Mouse (Mus musculus): Measurements from ENCODE around the gene Mettl7a1. TPM values are rescaled to one million over a fixed set of nuclear protein-coding genes. Genes with fewer than 3 reads are reported as not detected.
"Not testable (repeated sequence)": the region's sequence is repeated elsewhere in the genome, so short reads cannot be mapped to it uniquely, and the experiment has no call there.

Mettl7a1 gene
- total RNA-seq, 1 experiment from 2014 or later, result 82.4 TPM

- ATAC-seq (replicated peaks; ENCODE audit: insufficient number of reproducible peaks, low FRiP score, low TSS enrichment, poor library complexity, severe bottlenecking), result no peak
Measured at GRCm38 (mm10) chr15:100290858-100291257, 13.1 kb upstream of the Mettl7a1 start.

- no peak for ATAC-seq (replicated peaks; ENCODE audit: insufficient number of reproducible peaks, low FRiP score, low TSS enrichment, poor library complexity, severe bottlenecking)
Measured at GRCm38 (mm10) chr15:100292326-100292725, 11.6 kb upstream of the Mettl7a1 start.

DNA sequence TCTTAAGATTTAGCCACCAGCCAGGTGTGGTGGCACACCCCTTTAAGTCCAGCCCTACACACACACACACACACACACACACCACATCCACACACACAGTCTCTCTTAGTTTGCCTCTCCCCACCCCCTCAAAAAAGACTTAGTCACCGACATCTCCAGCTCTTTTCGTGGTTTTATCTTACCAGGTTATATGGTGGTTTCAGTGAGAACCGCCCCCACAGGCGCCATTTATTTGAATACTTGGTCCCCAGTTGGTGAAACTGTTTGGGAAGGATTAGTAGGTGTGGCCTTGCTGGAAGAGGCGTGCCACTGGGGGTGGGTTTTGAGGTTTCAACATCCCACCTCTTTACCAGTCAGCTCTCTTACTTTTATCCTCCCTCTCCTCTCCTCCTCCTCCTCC, 6.1 kb upstream of the Mettl7a1 start:
- no peak for ATAC-seq (replicated peaks; ENCODE audit: insufficient number of reproducible peaks, low FRiP score, low TSS enrichment, poor library complexity, severe bottlenecking)

GRCm38 (mm10) chr15:100300499-100300898, 3.4 kb upstream of the Mettl7a1 start:
- ATAC-seq (replicated peaks; ENCODE audit: insufficient number of reproducible peaks, low FRiP score, low TSS enrichment, poor library complexity, severe bottlenecking), result no peak

DNA sequence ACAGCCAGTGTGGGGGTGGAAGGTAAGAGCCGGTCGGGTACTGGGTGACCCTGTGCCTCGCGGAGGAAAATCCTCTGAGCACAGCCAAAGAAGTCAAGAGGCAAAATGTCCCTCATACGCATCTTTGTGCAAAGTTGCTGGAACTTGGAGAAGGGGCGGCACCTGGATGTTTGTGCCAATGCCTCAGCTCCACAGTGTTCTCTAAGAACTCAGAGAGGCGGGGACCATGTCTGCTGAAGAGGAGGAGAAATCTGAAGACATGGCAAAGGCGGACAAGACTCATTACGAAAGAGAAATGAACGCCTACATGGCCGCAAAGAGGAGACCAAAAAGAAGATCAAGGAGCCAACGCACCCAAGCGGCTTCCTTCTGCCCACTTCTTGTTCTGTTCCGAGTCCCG, 2.4 kb upstream of the Mettl7a1 start:
- no peak for ATAC-seq (replicated peaks; ENCODE audit: insufficient number of reproducible peaks, low FRiP score, low TSS enrichment, poor library complexity, severe bottlenecking)

- no peak for ATAC-seq (replicated peaks; ENCODE audit: insufficient number of reproducible peaks, low FRiP score, low TSS enrichment, poor library complexity, severe bottlenecking)
Measured at GRCm38 (mm10) chr15:100303428-100304018, 417 bp upstream of the Mettl7a1 start.

- no peak for ATAC-seq (replicated peaks; ENCODE audit: insufficient number of reproducible peaks, low FRiP score, low TSS enrichment, poor library complexity, severe bottlenecking)
Measured at GRCm38 (mm10) chr15:100306201-100306600, 2.3 kb downstream of the Mettl7a1 start.

DNA sequence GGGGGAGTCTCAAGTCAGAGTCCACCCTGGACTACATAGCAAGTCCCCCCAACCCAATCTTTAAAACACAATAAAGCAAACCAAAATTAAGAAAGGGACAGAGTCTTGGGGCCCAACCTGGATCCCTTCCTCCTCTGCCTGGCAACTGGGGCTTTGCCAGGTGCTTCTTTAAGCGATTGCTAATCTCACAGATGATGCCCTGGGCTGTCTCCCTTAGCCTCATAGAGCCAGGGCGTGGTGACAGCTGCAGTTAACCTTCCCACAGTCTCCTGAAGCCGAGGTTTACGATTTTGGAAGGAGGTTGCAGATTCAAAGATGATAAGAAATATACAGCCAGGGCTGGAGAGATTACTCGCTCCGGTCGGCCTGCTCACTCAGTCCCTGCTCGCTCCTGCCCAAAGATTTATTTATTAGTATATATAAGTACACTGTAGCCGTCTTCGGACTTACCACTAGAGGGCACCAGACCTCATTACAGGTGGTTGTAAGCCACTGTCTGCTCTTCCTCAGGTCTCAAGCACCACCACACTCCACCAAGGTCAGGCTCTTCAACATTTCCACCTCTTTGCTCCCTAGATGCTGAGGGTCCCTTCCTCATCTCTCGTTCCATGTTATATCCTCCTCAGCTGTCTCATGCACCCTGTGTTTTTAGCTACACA, 3.6 kb downstream of the Mettl7a1 start:
- ATAC-seq (replicated peaks; ENCODE audit: insufficient number of reproducible peaks, low FRiP score, low TSS enrichment, poor library complexity, severe bottlenecking), result peak; percentile 57

DNA sequence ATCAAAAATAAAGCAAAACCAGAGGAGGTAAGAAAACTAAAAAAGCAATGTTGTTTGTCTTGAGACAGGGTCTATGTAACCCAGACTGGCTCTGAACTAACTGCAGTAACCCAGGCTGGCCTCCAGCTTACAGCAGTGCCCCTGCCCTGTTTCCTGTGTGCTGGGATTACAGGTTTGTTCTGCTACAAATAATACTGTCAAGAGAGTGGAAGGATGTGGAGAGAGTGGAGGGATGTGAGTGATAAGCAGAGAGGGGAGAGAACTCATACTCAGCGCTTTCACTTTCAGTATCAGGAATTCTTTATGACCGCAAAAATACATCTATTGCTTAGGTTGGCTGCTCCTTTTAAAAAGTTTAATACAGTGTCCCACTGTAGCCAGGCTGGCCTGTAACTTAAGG, 8.4 kb downstream of the Mettl7a1 start:
- no peak for ATAC-seq (replicated peaks; ENCODE audit: insufficient number of reproducible peaks, low FRiP score, low TSS enrichment, poor library complexity, severe bottlenecking)

GRCm38 (mm10) chr15:100314448-100315145, 10.7 kb downstream of the Mettl7a1 start:
- ATAC-seq (replicated peaks; ENCODE audit: insufficient number of reproducible peaks, low FRiP score, low TSS enrichment, poor library complexity, severe bottlenecking), result no peak

GRCm38 (mm10) chr15:100318014-100318671, 14.2 kb downstream of the Mettl7a1 start:
- not testable (repeated sequence) for ATAC-seq (replicated peaks; ENCODE audit: insufficient number of reproducible peaks, low FRiP score, low TSS enrichment, poor library complexity, severe bottlenecking)

DNA sequence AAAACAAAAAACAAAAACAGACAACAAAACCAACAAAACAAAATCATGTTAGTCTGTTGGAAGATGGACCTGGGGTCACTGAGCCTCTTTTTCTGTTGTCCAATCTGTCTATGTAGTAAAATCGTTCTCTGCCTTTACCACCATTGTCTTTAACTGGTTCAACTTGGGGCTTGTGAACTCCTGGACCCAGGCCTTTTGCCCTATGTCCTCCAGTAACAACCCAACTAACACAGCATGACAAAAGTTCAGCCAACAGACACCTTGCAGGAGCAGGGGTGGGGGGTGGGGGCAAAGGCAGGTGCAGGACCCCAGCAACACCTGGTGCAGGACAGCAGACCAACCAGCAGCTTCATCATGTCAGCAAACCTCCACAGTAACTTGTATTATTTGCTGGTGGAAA, 15.9 kb downstream of the Mettl7a1 start:
- ATAC-seq (replicated peaks; ENCODE audit: insufficient number of reproducible peaks, low FRiP score, low TSS enrichment, poor library complexity, severe bottlenecking), result no peak

GRCm38 (mm10) chr15:100320295-100320905, 16.5 kb downstream of the Mettl7a1 start:
- no peak for ATAC-seq (replicated peaks; ENCODE audit: insufficient number of reproducible peaks, low FRiP score, low TSS enrichment, poor library complexity, severe bottlenecking)

- no peak for ATAC-seq (replicated peaks; ENCODE audit: insufficient number of reproducible peaks, low FRiP score, low TSS enrichment, poor library complexity, severe bottlenecking)
Measured at GRCm38 (mm10) chr15:100321134-100321533, 17.2 kb downstream of the Mettl7a1 start.

- no peak for ATAC-seq (replicated peaks; ENCODE audit: insufficient number of reproducible peaks, low FRiP score, low TSS enrichment, poor library complexity, severe bottlenecking)
Measured at GRCm38 (mm10) chr15:100324021-100324591, 20.2 kb downstream of the Mettl7a1 start.

- ATAC-seq (replicated peaks; ENCODE audit: insufficient number of reproducible peaks, low FRiP score, low TSS enrichment, poor library complexity, severe bottlenecking), result no peak
Measured at GRCm38 (mm10) chr15:100325235-100325634, 21.3 kb downstream of the Mettl7a1 start.

GRCm38 (mm10) chr15:100328089-100328488, 24.1 kb downstream of the Mettl7a1 start:
- ATAC-seq (replicated peaks; ENCODE audit: insufficient number of reproducible peaks, low FRiP score, low TSS enrichment, poor library complexity, severe bottlenecking), result not testable (repeated sequence)

- not testable (repeated sequence) for ATAC-seq (replicated peaks; ENCODE audit: insufficient number of reproducible peaks, low FRiP score, low TSS enrichment, poor library complexity, severe bottlenecking)
Measured at GRCm38 (mm10) chr15:100329336-100329735, 25.4 kb downstream of the Mettl7a1 start.

- no peak for ATAC-seq (replicated peaks; ENCODE audit: insufficient number of reproducible peaks, low FRiP score, low TSS enrichment, poor library complexity, severe bottlenecking)
Measured at GRCm38 (mm10) chr15:100330739-100331138, 26.8 kb downstream of the Mettl7a1 start.

Data from monocyte, adult 5-6 weeks (primary cell).